Mouse (Mus musculus) lung, postnatal 14 days (tissue): ENCODE measurements around the gene Scd2.
A peak's percentile ranks its signal among the peaks of the same experiment; 100 is the strongest.
"Not testable (repeated sequence)": the region's sequence is repeated elsewhere in the genome, so short reads cannot be mapped to it uniquely, and the experiment has no call there.

ENCODE experiments used
- DNase-seq: peaks from one replicate; pipeline ENCODE4 v3.0.0; 2021

The Scd2 gene

GRCm38 (mm10) chr19:44292941-44293768 lies at the start of gene Scd2:
TSS of gene Scd2 (plus strand) at chr19:44293674.
- no peak for DNase-seq

- DNase-seq, result peak; percentile 70
Observed at GRCm38 (mm10) chr19:44245761-44246171, 47.7 kb upstream of the Scd2 start.

GRCm38 (mm10) chr19:44246341-44246911 lies 47.0 kb upstream of the Scd2 start:
- peak; percentile 32 for DNase-seq

- peak; percentile 13 for DNase-seq
Observed at GRCm38 (mm10) chr19:44247281-44248080, 46.0 kb upstream of the Scd2 start.

GRCm38 (mm10) chr19:44248081-44248853 lies 45.2 kb upstream of the Scd2 start:
- DNase-seq, result peak; percentile 96

GRCm38 (mm10) chr19:44248854-44249351 lies 44.6 kb upstream of the Scd2 start:
- no peak for DNase-seq

- not testable (repeated sequence) for DNase-seq
Observed at GRCm38 (mm10) chr19:44251138-44251537, 42.3 kb upstream of the Scd2 start.

GRCm38 (mm10) chr19:44251936-44252558 lies 41.4 kb upstream of the Scd2 start:
- no peak for DNase-seq

- DNase-seq, result not testable (repeated sequence)
Observed at GRCm38 (mm10) chr19:44254106-44254505, 39.4 kb upstream of the Scd2 start.

GRCm38 (mm10) chr19:44257377-44257966 lies 36.0 kb upstream of the Scd2 start:
- no peak for DNase-seq

- no peak for DNase-seq
Observed at GRCm38 (mm10) chr19:44259484-44259883, 34.0 kb upstream of the Scd2 start.

- no peak for DNase-seq
Observed at GRCm38 (mm10) chr19:44260487-44260886, 33.0 kb upstream of the Scd2 start.

- no peak for DNase-seq
Observed at GRCm38 (mm10) chr19:44261774-44262173, 31.7 kb upstream of the Scd2 start.

- DNase-seq, result no peak
Observed at GRCm38 (mm10) chr19:44263581-44263980, 29.9 kb upstream of the Scd2 start.

- no peak for DNase-seq
Observed at GRCm38 (mm10) chr19:44264226-44264625, 29.2 kb upstream of the Scd2 start.

GRCm38 (mm10) chr19:44265300-44265699 lies 28.2 kb upstream of the Scd2 start:
- no peak for DNase-seq

GRCm38 (mm10) chr19:44265911-44266337 lies 27.6 kb upstream of the Scd2 start:
- DNase-seq, result no peak

GRCm38 (mm10) chr19:44266458-44266823 lies 27.0 kb upstream of the Scd2 start:
- DNase-seq, result no peak

GRCm38 (mm10) chr19:44266824-44267498 lies 26.5 kb upstream of the Scd2 start:
- peak; percentile 87 for DNase-seq

- DNase-seq, result no peak
Observed at GRCm38 (mm10) chr19:44267499-44268002, 25.9 kb upstream of the Scd2 start.

- DNase-seq, result no peak
Observed at GRCm38 (mm10) chr19:44273711-44274110, 19.8 kb upstream of the Scd2 start.
